Mouse (Mus musculus): ENCODE results near the gene Tspear.

DNA sequence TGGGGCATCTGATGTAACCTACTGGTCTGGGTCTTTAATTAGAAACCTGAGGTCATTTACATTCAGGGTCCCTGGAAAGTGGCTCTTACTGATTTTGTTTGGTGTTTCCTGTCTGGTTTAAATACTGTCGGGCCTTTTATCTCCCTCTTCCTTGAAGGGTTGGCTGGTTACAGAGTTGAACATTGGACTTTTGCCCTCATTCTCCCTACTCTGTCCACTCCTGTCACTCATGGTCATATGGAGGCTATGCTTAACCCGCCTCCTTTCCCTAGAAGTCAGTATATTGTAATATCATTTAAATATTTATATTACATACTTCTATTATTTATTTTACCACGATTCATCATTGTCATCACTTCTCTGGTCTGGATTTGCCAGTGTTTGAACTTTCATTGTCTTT is 117.7 kb downstream of the Tspear start:
- TF ChIP-seq CTCF (IDR thresholded peaks at IDR 0.05; ENCODE audit: low read depth, low read length) = no peak
- TF ChIP-seq POLR2A (IDR thresholded peaks at IDR 0.05; ENCODE audit: extremely low read depth, insufficient read depth, low read length) = no peak
